In genomic region chr9:107873137-107873536, GRCm38 (mm10) we compare ENCODE assay signal across 8 mouse cellular contexts. TPM values are rescaled to one million over a fixed set of nuclear protein-coding genes. Genes with fewer than 3 reads are reported as not detected.
A peak's percentile ranks its signal among the peaks of the same experiment; 100 is the strongest.
DNase-seq lines count a peak whose midpoint lies in the region; ATAC-seq and TF ChIP-seq lines count a peak whose summit lies in the region.

TSS of gene Rbm6 (minus strand) at chr9:107873237.

- DNase-seq in cerebellum, adult 2 months = no peak
- DNase-seq in cerebellum, postnatal 14 days = no peak
- DNase-seq in forebrain, postnatal 0 days = no peak
- no peak for DNase-seq in liver, postnatal 0 days
- no peak for DNase-seq in right cerebral cortex, postnatal 36 days (ENCODE audit: low spot score in 2 of 2)
- no peak for DNase-seq in T-cell, adult 2 months (ENCODE audit: low spot score)

- H3K4me3 ChIP-seq in cerebellum, adult 2 months (replicated peaks; ENCODE audit: insufficient read depth, low read depth, low read length) = peak within 1 kb of the TSS; percentile 97
- H3K4me3 ChIP-seq in forebrain, postnatal 0 days (ENCODE audit: low read depth, low read length) = peak within 1 kb of the TSS; percentile 83
- H3K4me3 ChIP-seq in hindbrain, embryonic 15.5 days = peak within 1 kb of the TSS; percentile 63
- peak within 1 kb of the TSS; percentile 88 for H3K4me3 ChIP-seq in liver, postnatal 0 days (ENCODE audit: low read depth, low read length)

- H3K9me3 ChIP-seq in forebrain, postnatal 0 days (ENCODE audit: low read length) = no peaks in the 10 kb centered on the region
- no peaks in the 10 kb centered on the region for H3K9me3 ChIP-seq in hindbrain, embryonic 15.5 days
- no peaks in the 10 kb centered on the region for H3K9me3 ChIP-seq in liver, postnatal 0 days (ENCODE audit: low read length)

- TF ChIP-seq EP300 in liver, postnatal 0 days (IDR thresholded peaks at IDR 0.05; ENCODE audit: low read depth) = peak; percentile 6; the same call in 1 of the 2 replicates

- no peak for TF ChIP-seq CTCF in cerebellum, adult 2 months (IDR thresholded peaks at IDR 0.05; ENCODE audit: borderline replicate concordance, insufficient read depth, low read depth, low read length)
- no peak for TF ChIP-seq CTCF in forebrain, postnatal 0 days (IDR thresholded peaks at IDR 0.05; ENCODE audit: low read depth)
- no peak for TF ChIP-seq CTCF in liver, postnatal 0 days (IDR thresholded peaks at IDR 0.05; ENCODE audit: low read depth)

- H3K27ac ChIP-seq in cerebellum, adult 2 months (ENCODE audit: insufficient read depth, low read length) = peak within 1 kb of the TSS; percentile 72
- peak within 1 kb of the TSS; percentile 95 for H3K27ac ChIP-seq in forebrain, postnatal 0 days (ENCODE audit: low read depth, low read length)
- H3K27ac ChIP-seq in hindbrain, embryonic 15.5 days (replicated peaks) = peak within 1 kb of the TSS; percentile 93
- peak within 1 kb of the TSS; percentile 98 for H3K27ac ChIP-seq in liver, postnatal 0 days (ENCODE audit: low read depth)

- H3K27me3 ChIP-seq in cerebellum, adult 2 months (ENCODE audit: control insufficient read depth, insufficient read depth, low read length) = no peaks in the 10 kb centered on the region
- no peaks in the 10 kb centered on the region for H3K27me3 ChIP-seq in forebrain, postnatal 0 days (ENCODE audit: insufficient read depth, low read length)
- H3K27me3 ChIP-seq in hindbrain, embryonic 15.5 days = no peaks in the 10 kb centered on the region
- H3K27me3 ChIP-seq in liver, postnatal 0 days (ENCODE audit: insufficient read depth, low read length) = no peaks in the 10 kb centered on the region

- TF ChIP-seq POLR2A in cerebellum, adult 2 months (IDR thresholded peaks at IDR 0.05; ENCODE audit: borderline replicate concordance, insufficient read depth, low read length) = no peak

- 8% methylated on average over 14 of the region's 14 CpGs for WGBS in cerebellum, adult 2 months
- 11% methylated on average over 14 of the region's 14 CpGs for WGBS in forebrain, postnatal 0 days
- WGBS in hindbrain, embryonic 15.5 days = 9% methylated on average over 14 of the region's 14 CpGs
- WGBS in liver, postnatal 0 days (ENCODE audit: insufficient replicate concordance) = 5% methylated on average over 14 of the region's 14 CpGs

- peak within 1 kb of the TSS; percentile 73 for H3K4me2 ChIP-seq in forebrain, postnatal 0 days (ENCODE audit: low read depth)
- peak within 1 kb of the TSS; percentile 70 for H3K4me2 ChIP-seq in hindbrain, embryonic 15.5 days
- H3K4me2 ChIP-seq in liver, postnatal 0 days (ENCODE audit: low read depth, low read length) = peak within 1 kb of the TSS; percentile 78

- no peak for ATAC-seq in activated CD4-positive, CD25-positive, alpha-beta regulatory T cell, adult 4 months
- no peak for ATAC-seq in forebrain, postnatal 0 days
- no peak for ATAC-seq in hindbrain, embryonic 15.5 days (ENCODE audit: low FRiP score, low read depth)
- ATAC-seq in liver, postnatal 0 days = no peak

- peak within 1 kb of the TSS; percentile 90 for H3K9ac ChIP-seq in forebrain, postnatal 0 days
- peak within 1 kb of the TSS; percentile 82 for H3K9ac ChIP-seq in hindbrain, embryonic 15.5 days
- peak within 1 kb of the TSS; percentile 96 for H3K9ac ChIP-seq in liver, postnatal 0 days (replicated peaks)

- peaks cover 4% of the 10 kb centered on the region for H3K36me3 ChIP-seq in forebrain, postnatal 0 days (ENCODE audit: insufficient read depth)
- H3K36me3 ChIP-seq in hindbrain, embryonic 15.5 days = no peaks in the 10 kb centered on the region
- peaks cover 5% of the 10 kb centered on the region; the same call in 1 of the 2 replicates for H3K36me3 ChIP-seq in liver, postnatal 0 days (replicated peaks; ENCODE audit: insufficient read depth, low read length)

- no peaks in the 10 kb centered on the region for H3K4me1 ChIP-seq in cerebellum, adult 2 months (ENCODE audit: control insufficient read depth, insufficient read depth, low read length)
- peaks cover 7% of the 10 kb centered on the region for H3K4me1 ChIP-seq in forebrain, postnatal 0 days (ENCODE audit: insufficient read depth)
- peaks cover 26% of the 10 kb centered on the region for H3K4me1 ChIP-seq in hindbrain, embryonic 15.5 days (replicated peaks)
- H3K4me1 ChIP-seq in liver, postnatal 0 days (ENCODE audit: insufficient read depth) = peaks cover 19% of the 10 kb centered on the region

RNA-seq across cellular contexts. Expression of gene Rbm6, which starts in this region (rescaled TPM):
- polyA plus RNA-seq in cerebellum, adult 2 months (2012; rRNA removed) = 64.5 and 66.4 TPM in 2 replicates
- 10 to 100 TPM; 76.4 to 81.0 TPM for polyA plus RNA-seq in activated CD4-positive, CD25-positive, alpha-beta regulatory T cell, adult 4 months (2017; shearing (Covaris generic))
- 77.8 and 78.3 TPM in 2 replicates for total RNA-seq in forebrain, postnatal 0 days (2014; rRNA removed)
- polyA plus RNA-seq in forebrain, postnatal 0 days (2015; fragmentation: Nextera tagmentation; extraction: Ambion mirVana) = 41.4 and 59.5 TPM in 2 replicates
- 94.5 and 97.0 TPM in 2 replicates for polyA plus RNA-seq in hindbrain, embryonic 15.5 days (2015; fragmentation: Nextera tagmentation; extraction: Ambion mirVana)
- 14.3 and 17.0 TPM in 2 replicates for polyA plus RNA-seq in liver, postnatal 0 days (2015; fragmentation: Nextera tagmentation; extraction: Ambion mirVana)
